Mouse (Mus musculus) neural tube, embryonic 13.5 days (tissue): ENCODE measurements around the gene Slx4ip. TPM values are rescaled to one million over a fixed set of nuclear protein-coding genes. Genes with fewer than 3 reads are reported as not detected.

Experiments
- ATAC-seq: fragments of 200-750 bp; cut with Nextera tagmentation; 2 replicates; pipeline ENCODE4 v1.8.0; 2017; ENCODE audit warnings: low read depth, mild to moderate bottlenecking, moderate TSS enrichment, moderate library complexity
- H3K27ac ChIP-seq: fragments of 300-500 bp; sonication (generic); replicated peaks from 2 replicates; pipeline ENCODE4 v1.5.1; 2015; ENCODE audit warnings: moderate library complexity, mild to moderate bottlenecking, inconsistent platforms
- H3K27me3 ChIP-seq: fragments of 300-500 bp; sonication (generic); 2 replicates; pipeline ENCODE4 v1.6.1; 2015; ENCODE audit warnings: mild to moderate bottlenecking, inconsistent platforms
- H3K36me3 ChIP-seq: fragments of 300-500 bp; sonication (generic); 2 replicates; pipeline ENCODE4 v1.6.1; 2015; ENCODE audit warnings: mild to moderate bottlenecking, inconsistent platforms
- H3K4me1 ChIP-seq: fragments of 300-500 bp; sonication (generic); replicated peaks from 2 replicates; pipeline ENCODE4 v1.6.1; 2015; ENCODE audit warnings: inconsistent platforms
- H3K4me2 ChIP-seq: fragments of 300-500 bp; sonication (generic); 2 replicates; pipeline ENCODE4 v1.6.1; 2015; ENCODE audit warnings: inconsistent platforms, mild to moderate bottlenecking, moderate library complexity
- H3K4me3 ChIP-seq: fragments of 300-500 bp; sonication (generic); 2 replicates; pipeline ENCODE4 v1.5.1; 2015; ENCODE audit warnings: mild to moderate bottlenecking, inconsistent platforms
- H3K9ac ChIP-seq: fragments of 300-500 bp; sonication (generic); 2 replicates; pipeline ENCODE4 v1.6.1; 2015; ENCODE audit warnings: moderate library complexity, mild to moderate bottlenecking, inconsistent platforms
- H3K9me3 ChIP-seq: fragments of 300-500 bp; sonication (generic); 2 replicates; pipeline ENCODE4 v1.6.1; 2016; ENCODE audit warnings: inconsistent platforms
- WGBS: fragments of 180-500 bp; shearing (Covaris S2); methylation state at CpG from one replicate; pipeline ENCODE4 v1.1.7; 2015; 5-methylcytosine and 5-hydroxymethylcytosine counted together
- polyA plus RNA-seq: library from polyadenylated mRNA; unstranded; fragments of >200 nt; fragmentation: Nextera tagmentation; extraction: Ambion mirVana; gene quantifications from 2 replicates; pipeline ENCODE4 v1.2.1, GENCODE M21; 2015

Gene Slx4ip
- polyA plus RNA-seq, 1 experiment from 2014 or later, result 12.3 TPM

- Histone ChIP-seq H3K9me3 (no peaks in the 10 kb centered on the region), H3K27ac (no peak overlapping the region), H3K36me3 (no peaks in the 10 kb centered on the region), H3K9ac (no peak overlapping the region), H3K4me3 (no peak overlapping the region), H3K27me3 (no peaks in the 10 kb centered on the region), H3K4me1 (peaks cover 11% of the 10 kb centered on the region; the same call in 1 of the 2 replicates), H3K4me2 (no peak overlapping the region)
- 86% methylated on average over 9 of the region's 9 CpGs for WGBS
- no peak for ATAC-seq
Observed at GRCm38 (mm10) chr2:136955726-136956571, 64.9 kb downstream of the Slx4ip start.

- Histone ChIP-seq H3K4me1 (peaks cover 11% of the 10 kb centered on the region; the same call in 1 of the 2 replicates), H3K4me3 (no peak overlapping the region), H3K27me3 (no peaks in the 10 kb centered on the region), H3K9me3 (no peaks in the 10 kb centered on the region), H3K9ac (no peak overlapping the region), H3K36me3 (no peaks in the 10 kb centered on the region), H3K4me2 (no peak overlapping the region), H3K27ac (no peak overlapping the region)
- no peak for ATAC-seq
- 88% methylated on average over 3 of the region's 3 CpGs for WGBS
Observed at GRCm38 (mm10) chr2:136958697-136959096, 67.7 kb downstream of the Slx4ip start.

GRCm38 (mm10) chr2:136975774-136976173 lies 84.8 kb downstream of the Slx4ip start:
- H3K4me1 ChIP-seq, result no peaks in the 10 kb centered on the region; the same call in 1 of the 2 replicates
- whole genome bisulfite sequencing, result 68% methylated on average over 1 of the region's 1 CpGs
- no peaks in the 10 kb centered on the region for H3K27me3 ChIP-seq
- no peaks in the 10 kb centered on the region for H3K36me3 ChIP-seq
- H3K4me3 ChIP-seq, result no peak overlapping the region
- no peaks in the 10 kb centered on the region for H3K9me3 ChIP-seq
- 0 out of 2 replicates have a peak overlapping the region, but pooled peaks have one; percentile 14 for H3K27ac ChIP-seq
- no peak overlapping the region for H3K4me2 ChIP-seq
- H3K9ac ChIP-seq, result no peak overlapping the region
- no peak for ATAC-seq

- Histone ChIP-seq H3K9me3 (no peaks in the 10 kb centered on the region), H3K36me3 (no peaks in the 10 kb centered on the region), H3K27ac (no peak overlapping the region), H3K9ac (no peak overlapping the region), H3K4me1 (peaks cover 10% of the 10 kb centered on the region), H3K4me2 (no peak overlapping the region), H3K27me3 (no peaks in the 10 kb centered on the region), H3K4me3 (no peak overlapping the region)
- no peak for ATAC-seq
- 86% methylated on average over 6 of the region's 6 CpGs for WGBS
Observed at GRCm38 (mm10) chr2:136979056-136979772, 88.2 kb downstream of the Slx4ip start.

GRCm38 (mm10) chr2:136981062-136981879 lies 90.3 kb downstream of the Slx4ip start:
- H3K9me3 ChIP-seq, result no peaks in the 10 kb centered on the region
- 0 out of 2 replicates have a peak overlapping the region, but pooled peaks have one; percentile 0 for H3K27ac ChIP-seq

GRCm38 (mm10) chr2:136983959-136984358 lies 92.9 kb downstream of the Slx4ip start:
- Histone ChIP-seq H3K4me3 (no peak overlapping the region), H3K36me3 (no peaks in the 10 kb centered on the region), H3K27me3 (no peaks in the 10 kb centered on the region), H3K4me2 (no peak overlapping the region), H3K9ac (no peak overlapping the region), H3K27ac (no peak overlapping the region), H3K9me3 (no peaks in the 10 kb centered on the region), H3K4me1 (peaks cover 10% of the 10 kb centered on the region)
- no peak for ATAC-seq
- WGBS, result 90% methylated on average over 2 of the region's 2 CpGs

More at GRCm38 (mm10) chr2:136981062-136981879, 90.3 kb downstream of the Slx4ip start:
- H3K27me3 ChIP-seq, result no peaks in the 10 kb centered on the region
- 39% methylated on average over 10 of the region's 10 CpGs for WGBS
- no peaks in the 10 kb centered on the region for H3K36me3 ChIP-seq
- no peak overlapping the region for H3K9ac ChIP-seq
- ATAC-seq, result peak; percentile 66; the same call in 1 of the 2 replicates
- H3K4me3 ChIP-seq, result no peak overlapping the region
- peaks cover 10% of the 10 kb centered on the region for H3K4me1 ChIP-seq
- no peak overlapping the region for H3K4me2 ChIP-seq

GRCm38 (mm10) chr2:136985998-136986730 lies 95.1 kb downstream of the Slx4ip start:
- Histone ChIP-seq H3K9ac (no peak overlapping the region), H3K4me2 (no peak overlapping the region), H3K4me1 (peaks cover 7% of the 10 kb centered on the region), H3K9me3 (no peaks in the 10 kb centered on the region), H3K27ac (no peak overlapping the region), H3K4me3 (no peak overlapping the region), H3K27me3 (no peaks in the 10 kb centered on the region), H3K36me3 (no peaks in the 10 kb centered on the region)
- WGBS, result 74% methylated on average over 6 of the region's 6 CpGs
- ATAC-seq, result no peak

GRCm38 (mm10) chr2:136993116-136993515 lies 102.1 kb downstream of the Slx4ip start:
- Histone ChIP-seq H3K9ac (no peak overlapping the region), H3K9me3 (no peaks in the 10 kb centered on the region), H3K36me3 (no peaks in the 10 kb centered on the region), H3K4me1 (no peaks in the 10 kb centered on the region), H3K4me2 (no peak overlapping the region), H3K4me3 (no peak overlapping the region), H3K27me3 (no peaks in the 10 kb centered on the region), H3K27ac (no peak overlapping the region)
- no peak for ATAC-seq
- 87% methylated on average over 3 of the region's 3 CpGs for WGBS

- H3K36me3 ChIP-seq, result no peaks in the 10 kb centered on the region
- no peak for ATAC-seq
- H3K27ac ChIP-seq, result no peak overlapping the region
- H3K4me2 ChIP-seq, result no peak overlapping the region
- no peak overlapping the region for H3K4me3 ChIP-seq
- H3K9me3 ChIP-seq, result no peaks in the 10 kb centered on the region
- H3K27me3 ChIP-seq, result no peaks in the 10 kb centered on the region
- no peak overlapping the region for H3K9ac ChIP-seq
- H3K4me1 ChIP-seq, result no peaks in the 10 kb centered on the region
Observed at GRCm38 (mm10) chr2:136997104-136997503, 106.1 kb downstream of the Slx4ip start.

GRCm38 (mm10) chr2:137002031-137002430 lies 111.0 kb downstream of the Slx4ip start:
- H3K9ac ChIP-seq, result no peak overlapping the region
- no peak overlapping the region for H3K4me2 ChIP-seq
- no peaks in the 10 kb centered on the region for H3K9me3 ChIP-seq
- no peaks in the 10 kb centered on the region for H3K36me3 ChIP-seq
- no peak overlapping the region for H3K27ac ChIP-seq
- H3K4me3 ChIP-seq, result no peak overlapping the region
- no peak for ATAC-seq
- 96% methylated on average over 1 of the region's 1 CpGs for WGBS
- H3K27me3 ChIP-seq, result no peaks in the 10 kb centered on the region
- H3K4me1 ChIP-seq, result no peaks in the 10 kb centered on the region

- Histone ChIP-seq H3K27ac (no peak overlapping the region), H3K27me3 (no peaks in the 10 kb centered on the region), H3K4me1 (no peaks in the 10 kb centered on the region), H3K36me3 (no peaks in the 10 kb centered on the region), H3K9me3 (no peaks in the 10 kb centered on the region), H3K9ac (no peak overlapping the region), H3K4me2 (no peak overlapping the region), H3K4me3 (no peak overlapping the region)
- WGBS, result 88% methylated on average over 1 of the region's 1 CpGs
- ATAC-seq, result no peak
Observed at GRCm38 (mm10) chr2:137006656-137007055, 115.6 kb downstream of the Slx4ip start.
